Comparison of ENCODE assay signal across 8 mouse cellular contexts in genomic region chr8:124661781-124662180, GRCm38 (mm10). TPM values are rescaled to one million over a fixed set of nuclear protein-coding genes. Genes with fewer than 3 reads are reported as not detected.
A peak's percentile ranks its signal among the peaks of the same experiment; 100 is the strongest.
DNase-seq lines count a peak whose midpoint lies in the region; ATAC-seq and TF ChIP-seq lines count a peak whose summit lies in the region.

No protein-coding gene starts in this region.

- H3K36me3 ChIP-seq in kidney, postnatal 0 days (ENCODE audit: insufficient read depth, low read length): no peaks in the 10 kb centered on the region
- no peaks in the 10 kb centered on the region for H3K36me3 ChIP-seq in heart, embryonic 16.5 days (ENCODE audit: control insufficient read depth, insufficient read depth)
- 0 out of 2 replicates have a peak, but pooled peaks cover 3% of the 10 kb centered on the region for H3K36me3 ChIP-seq in liver, embryonic 15.5 days (replicated peaks)

- 21% methylated on average over 9 of the region's 9 CpGs for WGBS in kidney, postnatal 0 days
- WGBS in heart, embryonic 16.5 days: 9% methylated on average over 9 of the region's 9 CpGs
- WGBS in liver, embryonic 15.5 days (ENCODE audit: insufficient replicate concordance): 51% methylated on average over 9 of the region's 9 CpGs

- H3K27me3 ChIP-seq in kidney, postnatal 0 days (ENCODE audit: insufficient read depth, low read length): no peaks in the 10 kb centered on the region
- no peaks in the 10 kb centered on the region for H3K27me3 ChIP-seq in heart, embryonic 16.5 days (ENCODE audit: control insufficient read depth, insufficient read depth, low read length)
- peaks cover 2% of the 10 kb centered on the region; the same call in 1 of the 2 replicates for H3K27me3 ChIP-seq in liver, embryonic 15.5 days

- peak; percentile 39 for DNase-seq in kidney, postnatal 0 days (ENCODE audit: low spot score)
- DNase-seq in kidney, postnatal 10 days: no peak
- peak; percentile 87 for DNase-seq in brain, adult 2 months (ENCODE audit: low read depth, low spot score)
- DNase-seq in telencephalon, adult 2 months (ENCODE audit: low read depth, low spot score): peak; percentile 84
- DNase-seq in layer of hippocampus, adult 9-10 months (ENCODE audit: low spot score): no peak
- no peak for DNase-seq in embryo, embryonic 10.5 days (ENCODE audit: low spot score)

- peak overlapping the region; percentile 87 for H3K27ac ChIP-seq in kidney, postnatal 0 days
- H3K27ac ChIP-seq in heart, embryonic 16.5 days (ENCODE audit: low read length): peak overlapping the region; percentile 95
- peak overlapping the region; percentile 78 for H3K27ac ChIP-seq in liver, embryonic 15.5 days (replicated peaks)

- peak overlapping the region; percentile 81 for H3K9ac ChIP-seq in kidney, postnatal 0 days (ENCODE audit: low read depth, low read length)
- H3K9ac ChIP-seq in heart, embryonic 16.5 days (ENCODE audit: low read length): peak overlapping the region; percentile 100
- peak overlapping the region; percentile 87 for H3K9ac ChIP-seq in liver, embryonic 15.5 days

- no peaks in the 10 kb centered on the region for H3K9me3 ChIP-seq in kidney, postnatal 0 days (replicated peaks; ENCODE audit: low read length)
- no peaks in the 10 kb centered on the region for H3K9me3 ChIP-seq in heart, embryonic 16.5 days (replicated peaks; ENCODE audit: control insufficient read depth, low read length)
- no peaks in the 10 kb centered on the region for H3K9me3 ChIP-seq in liver, embryonic 15.5 days (replicated peaks)

- peaks cover 22% of the 10 kb centered on the region for H3K4me1 ChIP-seq in kidney, postnatal 0 days (replicated peaks; ENCODE audit: insufficient read depth, low read length)
- peaks cover 56% of the 10 kb centered on the region for H3K4me1 ChIP-seq in heart, embryonic 16.5 days (ENCODE audit: control insufficient read depth, insufficient read depth, low read length)
- H3K4me1 ChIP-seq in liver, embryonic 15.5 days (replicated peaks): peaks cover 68% of the 10 kb centered on the region

- no peak for TF ChIP-seq CTCF in kidney, postnatal 0 days (IDR thresholded peaks at IDR 0.05; ENCODE audit: low read depth)

- ATAC-seq in kidney, postnatal 0 days (replicated peaks; ENCODE audit: low FRiP score, low read depth): no peak
- no peak for ATAC-seq in heart, embryonic 16.5 days (replicated peaks; ENCODE audit: extremely low read depth, insufficient read depth, low FRiP score)
- no peak for ATAC-seq in liver, embryonic 15.5 days (ENCODE audit: insufficient read depth)

- H3K4me2 ChIP-seq in kidney, postnatal 0 days (ENCODE audit: low read length): peak overlapping the region; percentile 80
- peak overlapping the region; percentile 66 for H3K4me2 ChIP-seq in heart, embryonic 16.5 days (ENCODE audit: low read depth, low read length)
- peak overlapping the region; percentile 98 for H3K4me2 ChIP-seq in liver, embryonic 15.5 days

- H3K4me3 ChIP-seq in kidney, postnatal 0 days (replicated peaks; ENCODE audit: low read depth, low read length): peak overlapping the region; percentile 73
- H3K4me3 ChIP-seq in heart, embryonic 16.5 days (ENCODE audit: low read length): peak overlapping the region; percentile 96
- H3K4me3 ChIP-seq in liver, embryonic 15.5 days (replicated peaks): peak overlapping the region; percentile 88

RNA-seq across cellular contexts. Expression of gene 2310022B05Rik, which starts 1.4 kb away (rescaled TPM):
- 30.2 and 32.0 TPM in 2 replicates for polyA plus RNA-seq in kidney, postnatal 0 days (2015; fragmentation: Nextera tagmentation; extraction: Ambion mirVana)
- polyA plus RNA-seq in heart, embryonic 16.5 days (2015; fragmentation: Nextera tagmentation; extraction: Ambion mirVana): 39.3 and 47.7 TPM in 2 replicates
- 5.5 and 6.5 TPM in 2 replicates for polyA plus RNA-seq in liver, embryonic 15.5 days (2015; fragmentation: Nextera tagmentation; extraction: Ambion mirVana)

Comparison
In these comparisons a context has a peak if more than half of its experiments do, and no peak if none do; other contexts are left out.
1. DNase-seq: peak in kidney, postnatal 0 days (single experiment), brain, adult 2 months (single experiment) and telencephalon, adult 2 months (single experiment); none in kidney, postnatal 10 days (single experiment), layer of hippocampus, adult 9-10 months (single experiment) and embryo, embryonic 10.5 days (single experiment).
2. Peak in every context shown above with its lines, with median percentiles within 50 percentile points of each other: H3K27ac ChIP-seq, H3K4me2 ChIP-seq, H3K4me3 ChIP-seq and H3K9ac ChIP-seq.